Mouse (Mus musculus) heart, embryonic 11.5 days (tissue): ENCODE results near the gene Vps52. TPM values are rescaled to one million over a fixed set of nuclear protein-coding genes. Genes with fewer than 3 reads are reported as not detected.

Experiments
- ATAC-seq: fragments of 200-750 bp; cut with Nextera tagmentation; replicated peaks from 2 replicates; pipeline ENCODE4 v1.8.0; 2017; ENCODE audit warnings: moderate library complexity; ENCODE audit not compliant: insufficient number of reproducible peaks, low FRiP score, low TSS enrichment
- H3K27ac ChIP-seq: fragments of 300-500 bp; sonication (generic); 2 replicates; pipeline ENCODE4 v1.5.1; 2014; ENCODE audit warnings: mild to moderate bottlenecking, low read depth, low read length
- H3K27me3 ChIP-seq: fragments of 300-500 bp; sonication (generic); 2 replicates; pipeline ENCODE4 v1.6.1; 2014; ENCODE audit warnings: mild to moderate bottlenecking, low read length, mixed read lengths; ENCODE audit not compliant: control insufficient read depth, insufficient read depth
- H3K36me3 ChIP-seq: fragments of 300-500 bp; sonication (generic); 2 replicates; pipeline ENCODE4 v1.6.1; 2014; ENCODE audit warnings: mild to moderate bottlenecking, low read length, moderate library complexity, mixed read lengths; ENCODE audit not compliant: control insufficient read depth, insufficient read depth
- H3K4me1 ChIP-seq: fragments of 300-500 bp; sonication (generic); 2 replicates; pipeline ENCODE4 v1.6.1; 2014; ENCODE audit warnings: low read length; ENCODE audit not compliant: control insufficient read depth, insufficient read depth
- H3K4me2 ChIP-seq: fragments of 300-500 bp; sonication (generic); 2 replicates; pipeline ENCODE4 v1.6.1; 2014; ENCODE audit warnings: mild to moderate bottlenecking, moderate library complexity
- H3K4me3 ChIP-seq: fragments of 300-500 bp; sonication (generic); 2 replicates; pipeline ENCODE4 v1.5.1; 2014; ENCODE audit warnings: low read depth, low read length
- H3K9ac ChIP-seq: fragments of 300-500 bp; sonication (generic); 2 replicates; pipeline ENCODE4 v1.6.1; 2014; ENCODE audit warnings: mild to moderate bottlenecking, low read depth, low read length, moderate library complexity
- H3K9me3 ChIP-seq: fragments of 300-500 bp; sonication (generic); replicated peaks from 2 replicates; pipeline ENCODE4 v1.6.1; 2016; ENCODE audit warnings: low read length; ENCODE audit not compliant: control insufficient read depth
- WGBS: fragments of 180-500 bp; shearing (Covaris S2); extraction: QIAGEN DNeasy Blood & Tissue Kit; methylation state at CpG from one replicate; pipeline ENCODE4 v1.1.7; 2014; ENCODE audit not compliant: insufficient replicate concordance; 5-methylcytosine and 5-hydroxymethylcytosine counted together
- polyA plus RNA-seq: library from polyadenylated mRNA; unstranded; fragments of >200 nt; fragmentation: Nextera tagmentation; extraction: Ambion mirVana; gene quantifications from 2 replicates; pipeline ENCODE4 v1.2.1, GENCODE M21; 2014

The Vps52 gene
- polyA plus RNA-seq, 1 experiment from 2014 or later: 29.5 TPM

DNA sequence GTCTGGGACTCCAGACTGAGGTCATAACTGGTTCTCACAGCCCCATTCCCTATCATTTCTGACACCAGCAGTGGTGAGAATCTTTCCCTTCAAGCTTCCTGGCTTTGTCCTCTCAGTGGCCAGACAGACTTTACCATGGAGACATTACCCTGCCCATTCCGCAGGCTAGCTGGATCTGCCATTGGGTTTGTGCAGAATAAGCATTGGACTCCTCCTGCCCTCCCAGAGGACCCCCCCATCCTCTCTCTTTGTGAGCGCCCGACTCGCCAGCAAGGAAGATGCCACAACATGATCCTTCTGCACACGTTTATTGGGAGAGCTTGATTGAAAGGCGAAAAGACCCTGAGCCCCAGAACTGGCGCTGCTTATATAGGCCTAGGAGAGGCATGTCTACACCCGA is 57.8 kb downstream of the Vps52 start:
- no peak overlapping the region for H3K4me3 ChIP-seq
- H3K36me3 ChIP-seq: no peaks in the 10 kb centered on the region
- H3K27ac ChIP-seq: no peak overlapping the region
- WGBS: 89% methylated on average over 8 of the region's 8 CpGs
- no peaks in the 10 kb centered on the region for H3K9me3 ChIP-seq
- H3K4me1 ChIP-seq: no peaks in the 10 kb centered on the region
- no peak overlapping the region for H3K9ac ChIP-seq
- H3K27me3 ChIP-seq: no peaks in the 10 kb centered on the region
- ATAC-seq: no peak
- H3K4me2 ChIP-seq: no peak overlapping the region

Other genes with a start within 250 kb of the Vps52 start
- 73.6 and 83.2 TPM in 2 replicates for gene March2, start 237.1 kb upstream of the Vps52 start, polyA plus RNA-seq
- gene Rab11b, start 195.3 kb upstream of the Vps52 start, polyA plus RNA-seq: 254 and 285 TPM in 2 replicates
- 7.6 and 10.5 TPM in 2 replicates for gene Angptl4, start 174.0 kb upstream of the Vps52 start, polyA plus RNA-seq
- 30.1 and 43.2 TPM in 2 replicates for gene Kank3, start 145.3 kb upstream of the Vps52 start, polyA plus RNA-seq
- 654 and 701 TPM in 2 replicates for gene Rps28, start 131.2 kb upstream of the Vps52 start, polyA plus RNA-seq
- gene Ndufa7, start 131.2 kb upstream of the Vps52 start, polyA plus RNA-seq: 457 and 481 TPM in 2 replicates
- 60.8 and 63.9 TPM in 2 replicates for gene Cd320, start 112.7 kb upstream of the Vps52 start, polyA plus RNA-seq
- gene Gm7029, start 82.0 kb upstream of the Vps52 start, polyA plus RNA-seq: not detected in 2 replicates
- 8.1 and 11.8 TPM in 2 replicates for gene Kifc1, start 65.2 kb upstream of the Vps52 start, polyA plus RNA-seq
- not detected in 2 replicates for gene Platr17, start 50.7 kb upstream of the Vps52 start, polyA plus RNA-seq
- gene Daxx, start 46.4 kb upstream of the Vps52 start, polyA plus RNA-seq: 26.4 and 37.0 TPM in 2 replicates
- 22.0 and 23.4 TPM in 2 replicates for gene Tapbp, start 39.9 kb upstream of the Vps52 start, polyA plus RNA-seq
- 7.2 and 7.8 TPM in 2 replicates for gene Zbtb22, start 39.9 kb upstream of the Vps52 start, polyA plus RNA-seq
- gene Rgl2, start 26.3 kb upstream of the Vps52 start, polyA plus RNA-seq: 25.8 and 27.8 TPM in 2 replicates
- 147 and 151 TPM in 2 replicates for gene Pfdn6, start 15.5 kb upstream of the Vps52 start, polyA plus RNA-seq
- gene Wdr46, start 15.2 kb upstream of the Vps52 start, polyA plus RNA-seq: 18.3 and 19.7 TPM in 2 replicates
- 2.8 and 5.9 TPM in 2 replicates for gene B3galt4, start 4.3 kb upstream of the Vps52 start, polyA plus RNA-seq
- 1,135 and 1,150 TPM in 2 replicates for gene Rps18, start 189 bp downstream of the Vps52 start, polyA plus RNA-seq
- 13.8 and 13.9 TPM in 2 replicates for gene H2-K1, start 44.5 kb downstream of the Vps52 start, polyA plus RNA-seq
- gene Ring1, start 68.9 kb downstream of the Vps52 start, polyA plus RNA-seq: 3.9 and 4.4 TPM in 2 replicates
- gene H2-Ke6, start 72.2 kb downstream of the Vps52 start, polyA plus RNA-seq: 29.4 and 35.5 TPM in 2 replicates
- 61.4 and 67.2 TPM in 2 replicates for gene Slc39a7, start 75.9 kb downstream of the Vps52 start, polyA plus RNA-seq
- 13.8 and 14.6 TPM in 2 replicates for gene Rxrb, start 76.0 kb downstream of the Vps52 start, polyA plus RNA-seq
- 0.31 and 0.70 TPM in 2 replicates for gene Col11a2, start 83.6 kb downstream of the Vps52 start, polyA plus RNA-seq
- 0.34 and 1.2 TPM in 2 replicates for gene H2-Oa, start 136.5 kb downstream of the Vps52 start, polyA plus RNA-seq
- 6.2 and 8.1 TPM in 2 replicates for gene H2-DMa, start 163.7 kb downstream of the Vps52 start, polyA plus RNA-seq
- 59.7 and 105 TPM in 2 replicates for gene Brd2, start 166.8 kb downstream of the Vps52 start, polyA plus RNA-seq
- gene H2-DMb2, start 187.5 kb downstream of the Vps52 start, polyA plus RNA-seq: 0.20 TPM in 1 of 2 replicates, not detected in the other
- gene H2-DMb1, start 197.3 kb downstream of the Vps52 start, polyA plus RNA-seq: 0.27 and 0.29 TPM in 2 replicates
- gene Tap1, start 231.7 kb downstream of the Vps52 start, polyA plus RNA-seq: 0.63 and 0.86 TPM in 2 replicates
- gene Psmb9, start 232.0 kb downstream of the Vps52 start, polyA plus RNA-seq: 0.42 and 0.59 TPM in 2 replicates
- gene Psmb8, start 241.9 kb downstream of the Vps52 start, polyA plus RNA-seq: 1.5 and 2.5 TPM in 2 replicates
- 0.44 and 1.4 TPM in 2 replicates for gene Tap2, start 247.7 kb downstream of the Vps52 start, polyA plus RNA-seq